Mouse (Mus musculus) left cerebral cortex, adult 18-20 months (tissue): ENCODE results near the gene Lactbl1. TPM values are rescaled to one million over a fixed set of nuclear protein-coding genes. Genes with fewer than 3 reads are reported as not detected.

ENCODE experiments used
- DNase-seq, 2 experiments: peaks; one replicate each; pipeline ENCODE4 v3.0.0; 2021 to 2022; ENCODE audit warnings: low spot score in 2 of 2, mixed read lengths in 1 of 2
- long read RNA-seq, 2 experiments: library from polyadenylated mRNA; stranded (forward); transcript quantifications; one replicate each; pipeline ENCODE4 v2.0.0; 2021
- total RNA-seq, 2 experiments: library from RNA; stranded (reverse); gene quantifications; 2 replicates each; pipeline ENCODE4 v1.2.3; 2021

Lactbl1 gene
- total RNA-seq = not detected
- long read RNA-seq, experiment 1 = 0 reads
- long read RNA-seq, experiment 2 = 0 reads

DNA sequence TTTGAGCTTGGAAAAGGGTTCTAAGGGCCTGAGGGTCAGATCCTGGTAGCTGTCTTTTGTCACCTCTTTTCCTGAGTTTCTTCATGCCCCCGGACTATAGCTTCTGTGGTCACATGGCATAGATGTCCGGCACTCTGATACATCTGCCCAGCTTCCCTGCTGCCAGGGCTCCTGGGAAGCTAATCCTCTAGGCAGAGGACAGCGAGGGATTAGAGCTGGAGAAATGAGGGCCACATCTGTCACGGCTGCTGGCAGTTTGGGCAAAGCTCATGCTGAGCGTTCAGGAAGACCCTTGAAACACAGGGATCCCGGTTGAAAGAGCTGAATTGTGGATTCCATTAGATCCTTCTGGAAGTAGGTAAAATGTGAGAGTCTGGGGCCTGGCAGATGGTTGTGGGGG, at the start of gene Lactbl1:
Gene Lactbl1, plus strand, starts transcription at position 234 of the 400 bp plus-strand sequence.
- no peak for DNase-seq

DNA sequence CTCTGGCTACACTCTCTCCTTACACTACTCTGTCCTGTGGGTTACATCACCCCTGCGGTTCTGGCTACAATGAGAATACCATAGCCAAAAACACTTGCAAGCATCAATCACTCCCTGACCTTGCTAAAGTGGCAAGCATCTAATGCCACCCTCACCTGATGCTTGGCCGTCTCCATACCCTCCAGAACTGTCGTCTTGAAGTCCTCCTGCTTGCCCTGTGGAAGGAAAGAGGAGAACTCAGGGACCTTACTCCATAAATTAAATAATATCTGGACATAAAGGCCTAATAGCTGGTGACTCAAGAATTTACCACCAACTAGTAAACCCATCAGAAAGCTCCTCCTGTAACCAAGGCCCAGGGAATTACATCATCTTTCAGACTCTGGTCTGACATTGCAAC, 40.5 kb upstream of the Lactbl1 start:
- no peak for DNase-seq

DNA sequence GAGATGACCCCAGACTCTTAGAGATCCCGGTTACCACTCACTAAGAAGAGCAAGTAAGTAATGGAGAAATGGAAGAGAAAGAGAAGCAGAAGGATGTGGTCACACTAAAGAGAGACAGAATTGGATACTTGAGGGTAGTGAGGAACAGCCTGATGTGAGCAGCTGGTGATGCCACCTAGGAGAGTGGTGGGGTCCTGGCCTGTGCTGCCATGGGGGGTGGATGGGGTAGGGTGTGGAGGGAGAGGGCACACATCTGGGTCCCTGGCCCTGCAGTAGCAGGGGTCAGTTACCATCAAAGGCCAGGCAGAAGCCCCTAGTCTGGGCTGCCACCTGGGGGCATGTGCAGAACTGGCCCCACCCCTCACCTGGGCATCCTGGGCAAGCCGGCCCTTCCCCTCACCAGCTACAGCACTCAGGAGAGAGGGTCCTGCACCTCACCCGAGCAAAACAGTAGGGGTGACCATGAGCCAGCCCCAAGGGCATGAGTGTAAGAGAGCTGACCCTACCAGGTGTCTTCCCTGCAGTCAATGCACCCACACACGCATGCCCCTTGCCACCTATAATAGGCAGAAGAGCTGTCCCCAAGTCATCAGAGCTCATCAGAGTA, 35.1 kb upstream of the Lactbl1 start:
- no peak for DNase-seq

DNA sequence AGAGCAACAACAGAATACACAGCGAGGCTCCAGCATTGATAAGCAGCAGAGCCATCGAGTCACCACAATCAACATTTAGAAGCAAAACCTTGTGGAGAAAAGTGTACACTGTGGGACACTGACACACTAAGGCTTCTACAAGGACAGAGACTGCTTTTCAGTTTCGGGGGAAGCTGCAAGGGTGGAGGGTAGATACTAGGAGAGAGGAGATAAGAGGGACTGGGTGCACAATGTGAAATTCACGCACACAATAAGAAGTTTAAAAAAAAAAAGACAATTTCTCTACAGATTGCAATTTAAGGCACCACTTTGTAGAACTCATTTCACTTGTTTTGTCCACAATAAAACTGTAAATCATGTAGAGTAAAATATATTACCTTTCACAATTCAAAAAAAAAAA, 34.4 kb upstream of the Lactbl1 start:
- no peak for DNase-seq

DNA sequence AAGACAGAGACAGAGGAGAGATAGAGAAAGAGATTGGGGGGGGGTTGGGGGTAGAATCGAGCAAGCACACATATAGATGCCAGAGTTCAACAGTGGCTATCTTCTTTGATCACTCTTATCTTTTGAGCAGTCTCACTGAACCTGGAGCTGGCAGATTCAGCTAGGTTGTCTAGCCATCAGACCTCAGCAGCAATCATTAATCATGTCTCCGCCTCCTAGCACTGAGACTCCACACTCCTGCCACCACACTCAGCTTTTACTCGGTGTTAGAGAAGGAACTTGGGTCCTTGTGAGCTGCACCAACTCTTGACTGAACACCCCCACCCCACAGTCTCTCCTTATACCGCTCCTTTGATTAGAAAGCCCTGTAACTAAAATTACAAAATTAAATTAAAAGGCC, 30.3 kb upstream of the Lactbl1 start:
- DNase-seq = no peak

DNA sequence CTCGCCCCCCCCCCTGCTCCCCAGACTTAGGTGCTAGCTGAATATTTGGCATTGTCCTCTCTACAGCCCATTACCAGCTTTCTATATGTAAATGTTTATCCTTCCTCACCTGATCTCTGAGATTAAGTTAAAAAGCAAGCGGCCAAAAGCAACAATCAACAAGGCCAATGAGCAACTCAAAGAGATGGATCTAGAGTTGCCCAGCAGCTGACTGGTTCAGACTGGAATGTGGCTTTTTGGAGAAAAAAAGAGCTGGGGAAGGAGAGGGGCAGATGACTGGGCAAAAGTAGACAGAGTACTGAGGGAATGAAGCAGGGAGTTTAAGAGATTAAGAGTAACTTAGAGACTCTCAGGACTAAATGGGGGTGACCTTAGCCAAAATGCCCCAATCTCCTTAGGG, 28.4 kb upstream of the Lactbl1 start:
- DNase-seq = no peak

DNA sequence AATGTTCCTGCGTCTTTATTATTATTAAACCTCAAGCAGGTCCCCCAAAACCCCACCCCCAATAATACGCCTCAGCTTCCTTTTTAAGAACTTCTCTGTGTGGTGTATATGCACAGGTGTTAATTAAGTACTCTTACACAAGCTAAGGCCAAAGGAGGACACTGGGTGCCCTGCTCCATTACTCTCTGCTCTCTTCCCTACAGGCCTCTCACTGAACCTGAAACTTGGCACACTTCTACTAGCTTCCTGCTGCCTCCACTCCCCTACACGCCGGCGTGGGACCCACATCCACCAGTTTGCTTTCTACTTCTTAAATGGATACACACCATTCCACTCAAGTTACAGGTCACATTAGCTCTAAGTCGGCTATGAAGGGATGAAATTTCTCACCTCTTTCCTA, 27.2 kb upstream of the Lactbl1 start:
- DNase-seq = no peak

DNA sequence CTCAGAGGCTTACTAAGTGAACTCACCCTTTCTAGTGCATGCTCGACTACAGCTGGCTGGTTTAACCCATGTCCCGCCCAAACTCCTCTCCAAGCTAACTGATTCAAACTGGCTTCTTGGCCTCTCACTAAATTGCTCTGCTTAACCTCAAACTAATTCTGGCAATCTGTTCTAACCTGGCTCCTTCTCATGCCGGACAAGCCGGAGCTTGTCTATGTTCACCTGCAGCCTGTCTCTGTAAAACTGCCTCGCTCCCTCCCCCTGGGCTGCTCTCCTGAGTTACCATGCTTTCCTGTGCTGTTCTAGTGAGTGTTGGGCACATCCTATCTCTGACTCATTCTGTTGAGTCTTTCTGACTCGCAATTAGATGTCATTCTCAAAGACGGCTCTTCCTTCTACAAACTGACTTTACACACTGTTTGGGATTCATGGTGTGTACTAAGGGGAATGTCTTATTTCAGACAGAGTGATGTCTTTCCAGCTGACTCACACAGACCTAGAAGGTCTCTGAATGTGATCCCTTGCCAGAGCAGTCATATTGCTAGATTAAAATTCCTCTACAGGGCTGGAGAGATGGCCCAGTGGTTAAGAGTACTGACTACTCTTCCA, 24.0 kb upstream of the Lactbl1 start:
- DNase-seq = no peak

DNA sequence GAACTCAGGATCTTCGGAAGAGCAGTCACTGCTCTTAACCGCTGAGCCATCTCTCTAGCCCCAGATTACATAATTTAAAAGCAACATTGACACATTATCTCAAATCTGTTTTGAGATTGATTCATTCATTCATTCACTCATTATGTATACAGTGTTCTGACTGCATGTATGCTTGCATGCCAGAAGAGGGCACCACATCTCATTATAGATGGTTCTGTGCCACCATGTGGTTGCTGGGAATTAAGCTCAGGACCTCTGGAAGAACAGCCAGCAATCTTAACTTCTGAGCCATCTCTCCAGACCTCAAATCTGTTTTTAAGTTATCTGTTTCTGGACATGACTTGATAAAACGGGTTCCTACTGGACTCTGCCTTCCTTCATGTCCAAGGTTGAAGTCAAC, 22.6 kb upstream of the Lactbl1 start:
- DNase-seq = no peak

DNA sequence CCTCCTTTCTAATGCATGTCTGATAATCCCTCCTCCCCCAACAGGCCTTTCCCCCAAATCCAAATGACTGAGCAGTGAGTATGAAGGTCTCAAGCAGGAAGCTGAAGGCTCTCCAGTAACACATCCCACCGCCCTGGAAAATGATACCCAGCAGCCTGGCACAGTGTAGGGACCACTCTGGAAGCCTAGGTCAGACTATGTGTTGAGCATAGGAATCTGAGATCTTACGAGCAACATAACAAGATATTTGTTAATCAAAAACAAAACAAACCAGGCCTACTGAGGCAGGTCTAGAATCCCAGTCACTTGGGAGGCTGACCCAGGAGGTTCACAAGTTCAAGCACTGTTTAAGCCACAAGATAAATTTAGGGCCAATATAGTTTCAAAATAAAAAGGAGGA, 21.9 kb upstream of the Lactbl1 start:
- no peak for DNase-seq

DNA sequence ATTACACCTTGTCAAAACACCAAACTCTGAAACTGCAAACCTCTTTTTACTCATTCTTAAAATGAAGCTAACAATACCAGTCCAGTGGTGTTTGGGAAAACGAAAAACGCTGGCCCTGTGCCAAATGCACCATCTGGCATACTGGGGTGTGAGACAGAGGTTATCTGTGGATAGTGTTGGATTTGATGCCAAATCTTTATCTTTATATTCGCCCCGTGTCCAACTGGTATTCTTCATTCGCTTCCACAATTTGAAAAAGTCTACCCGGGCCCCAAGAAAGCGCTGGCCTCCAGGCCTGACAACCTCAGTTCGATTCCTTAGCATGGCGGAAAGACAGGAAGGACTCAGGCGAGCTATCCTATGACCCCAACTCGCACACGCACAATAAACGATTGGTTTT, 20.9 kb upstream of the Lactbl1 start:
- peak; percentile 43 to 54 for DNase-seq

DNA sequence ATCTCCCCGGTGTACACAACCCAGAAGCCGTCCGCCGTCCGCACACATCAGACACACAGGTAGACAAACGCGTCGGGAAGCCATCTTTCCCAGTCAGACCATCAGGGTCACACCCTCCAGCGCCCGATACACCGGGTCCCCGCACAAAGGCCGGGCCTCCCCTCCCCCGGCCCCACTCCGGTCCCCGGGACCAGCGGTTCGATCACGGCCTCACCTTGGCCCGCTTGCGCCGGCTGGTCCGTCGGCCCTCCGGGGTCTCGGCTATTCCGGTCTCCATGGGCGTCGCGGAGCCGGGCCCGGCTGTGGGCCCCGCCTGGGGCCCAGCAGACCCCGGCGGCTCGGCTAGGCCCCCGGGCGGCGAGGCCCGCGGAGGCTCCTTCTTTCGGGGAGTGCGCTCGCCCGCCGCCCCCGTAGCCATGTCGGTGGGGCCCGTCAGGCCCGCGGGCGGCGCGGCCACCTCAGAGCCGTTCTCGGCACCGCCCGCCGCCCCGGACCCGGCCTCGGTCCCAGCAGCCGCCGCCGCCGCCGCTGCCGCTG, 20.3 kb upstream of the Lactbl1 start:
- peak; percentile 16 to 18 for DNase-seq

DNA sequence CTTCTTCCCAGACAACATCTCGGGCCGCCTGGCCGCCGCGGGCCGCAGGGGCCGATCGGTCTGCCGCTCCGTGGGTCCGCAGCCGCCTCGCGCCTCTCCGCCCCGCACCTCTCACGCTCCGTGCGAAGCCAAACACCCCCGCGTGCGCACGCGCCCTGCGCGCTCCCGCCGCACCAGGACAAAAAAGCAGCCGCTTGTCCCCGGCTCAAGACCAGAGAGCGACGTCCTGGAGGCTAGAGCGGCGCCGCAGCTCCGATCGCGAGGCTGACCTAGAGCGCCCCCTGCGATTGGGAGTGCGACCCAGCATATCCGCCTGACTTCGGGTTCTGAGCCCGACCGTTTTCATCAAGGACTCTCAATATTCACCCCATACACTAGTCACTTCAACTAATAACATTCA, 19.9 kb upstream of the Lactbl1 start, which contains the start of gene Kdm1a:
Gene Kdm1a, minus strand, starts transcription at position 156 of the 400 bp plus-strand sequence.
- peak; percentile 96 to 97 for DNase-seq

DNA sequence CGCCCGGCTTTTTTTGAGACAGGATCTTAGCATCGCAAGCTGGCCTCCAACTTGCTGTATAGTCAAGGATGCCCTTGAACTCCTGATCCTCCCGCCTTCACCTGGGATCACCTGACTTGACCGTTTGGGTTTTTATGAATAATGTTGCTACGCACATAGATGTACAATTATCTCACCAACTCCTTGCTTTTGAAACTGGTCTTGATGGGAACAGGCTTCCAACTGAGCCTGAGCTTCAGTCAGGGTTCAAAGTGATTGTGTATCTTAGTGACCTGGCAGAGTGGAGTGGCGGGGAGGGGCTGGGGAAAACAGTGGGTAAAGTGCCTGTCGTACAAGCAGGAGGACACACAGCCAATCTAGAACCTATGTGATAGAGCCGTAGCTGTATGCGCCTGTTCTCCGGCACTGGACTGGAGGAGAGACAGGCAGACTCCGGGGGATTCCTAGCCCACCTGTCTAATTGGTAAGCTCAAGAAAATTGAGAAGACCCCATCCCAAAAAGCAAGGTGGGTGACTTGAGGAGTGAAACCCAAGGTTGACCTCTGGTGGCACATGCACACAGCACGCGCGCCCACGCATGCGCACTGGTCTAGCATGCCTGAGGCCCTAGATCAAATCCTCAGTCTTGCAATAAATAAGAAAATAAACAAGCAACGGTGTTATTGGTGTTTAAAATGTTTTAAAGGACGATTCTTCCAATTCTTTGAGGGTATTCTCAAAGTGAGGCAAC, 16.5 kb upstream of the Lactbl1 start:
- DNase-seq = no peak

DNA sequence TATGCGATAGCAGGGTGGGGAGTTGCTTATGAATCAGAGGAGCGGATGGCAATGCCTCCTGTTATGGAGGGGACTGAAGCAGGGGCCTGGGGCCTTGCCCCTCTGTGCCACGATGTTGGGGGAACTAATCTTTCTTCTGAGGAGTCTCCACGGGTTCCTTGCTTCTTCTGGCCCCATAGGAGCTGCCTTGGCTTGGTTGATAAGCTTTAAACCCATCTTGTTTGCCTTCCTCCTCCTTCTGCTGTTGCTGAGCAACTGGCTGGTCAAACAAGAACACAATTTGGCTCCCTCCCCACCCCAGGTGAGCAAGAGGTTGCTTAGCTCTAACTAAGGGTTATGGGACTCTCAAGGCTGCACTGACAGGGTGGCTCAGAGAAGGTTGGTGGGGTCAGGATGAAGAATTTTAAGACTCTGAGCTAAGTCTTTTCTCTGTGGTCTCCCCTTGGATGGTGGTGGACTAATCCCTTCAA, 12.0 kb upstream of the Lactbl1 start, which contains the start of gene Tex46:
Gene Tex46, plus strand, starts transcription at position 51 of the 470 bp plus-strand sequence.
- DNase-seq = no peak

DNA sequence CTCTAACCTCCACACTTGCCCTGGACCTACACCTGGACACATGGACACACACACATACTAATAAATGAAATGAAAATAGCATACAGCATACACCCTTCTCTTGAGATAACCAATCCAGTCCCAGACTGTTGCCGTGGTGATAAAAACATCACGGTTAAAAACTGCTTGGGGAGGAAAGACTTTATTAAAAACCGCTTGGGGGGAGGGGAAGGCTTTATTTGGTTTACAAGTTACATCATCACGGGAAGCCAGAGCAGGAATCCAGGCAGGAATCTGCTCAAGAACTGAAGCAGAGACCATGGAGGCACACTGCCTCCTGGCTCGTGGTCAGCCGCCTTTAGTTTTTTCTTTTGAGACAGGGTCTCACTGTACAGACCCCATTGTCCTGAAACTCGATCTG, 8.8 kb upstream of the Lactbl1 start:
- DNase-seq = no peak

DNA sequence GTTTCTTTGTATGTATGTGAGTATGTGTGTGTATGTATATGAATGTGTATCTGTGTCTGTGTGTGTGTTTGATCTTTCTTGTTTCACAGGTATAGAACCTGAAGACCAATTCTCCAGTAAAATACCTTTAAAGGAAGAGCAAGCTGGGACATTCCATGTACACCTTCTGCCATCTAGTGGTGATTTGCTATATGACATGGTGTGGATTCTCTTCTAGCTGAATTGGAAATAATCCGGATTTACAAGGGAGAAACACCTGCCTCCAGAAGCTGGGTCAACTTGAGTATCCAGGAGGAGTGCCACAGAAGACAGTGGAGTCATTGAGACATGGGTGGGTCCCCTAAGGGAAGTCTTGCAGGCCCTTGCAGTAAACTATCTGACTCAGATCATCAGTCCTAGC, 1.1 kb upstream of the Lactbl1 start:
- DNase-seq = peak; percentile 27 to 69

DNA sequence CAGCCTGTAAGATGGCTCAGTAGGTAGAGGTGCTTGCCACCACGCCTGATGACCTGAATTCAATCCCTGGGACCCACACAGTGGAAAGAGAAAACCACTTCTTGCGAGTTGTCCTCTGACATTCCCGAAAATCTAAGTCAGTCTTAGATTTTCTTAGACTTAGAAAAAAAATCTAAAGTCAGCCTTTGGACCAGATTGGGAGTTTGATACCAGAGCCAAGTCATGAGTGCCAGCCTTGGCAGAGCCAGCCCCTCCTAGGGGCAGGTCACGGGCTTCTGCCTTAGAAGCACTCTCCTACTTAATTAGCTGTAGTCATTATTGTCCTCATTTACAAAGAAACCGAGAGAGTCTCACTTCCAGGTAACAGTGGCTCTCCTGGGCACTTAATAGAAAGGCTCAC, 465 bp upstream of the Lactbl1 start:
- no peak for DNase-seq

DNA sequence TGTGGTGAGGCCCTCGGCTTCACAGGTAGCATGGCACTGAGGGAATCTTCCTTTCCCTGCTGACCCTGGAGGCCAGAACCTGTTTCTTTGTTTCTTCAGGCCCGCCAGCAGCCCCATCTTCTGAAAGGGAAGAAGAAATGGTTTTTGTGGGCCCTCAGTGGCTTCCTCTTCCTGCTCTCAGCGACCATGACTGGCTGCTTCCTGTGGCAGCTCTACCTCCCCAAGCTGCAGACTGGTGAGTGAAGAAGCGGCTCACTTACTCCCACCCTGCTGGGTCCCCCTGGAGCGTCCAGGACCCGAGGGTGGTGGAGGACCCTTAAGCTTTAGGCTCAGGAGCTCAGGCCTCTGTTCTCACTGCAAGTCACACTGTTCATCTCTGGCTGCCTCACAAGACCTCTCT, 4.2 kb downstream of the Lactbl1 start:
- no peak for DNase-seq

DNA sequence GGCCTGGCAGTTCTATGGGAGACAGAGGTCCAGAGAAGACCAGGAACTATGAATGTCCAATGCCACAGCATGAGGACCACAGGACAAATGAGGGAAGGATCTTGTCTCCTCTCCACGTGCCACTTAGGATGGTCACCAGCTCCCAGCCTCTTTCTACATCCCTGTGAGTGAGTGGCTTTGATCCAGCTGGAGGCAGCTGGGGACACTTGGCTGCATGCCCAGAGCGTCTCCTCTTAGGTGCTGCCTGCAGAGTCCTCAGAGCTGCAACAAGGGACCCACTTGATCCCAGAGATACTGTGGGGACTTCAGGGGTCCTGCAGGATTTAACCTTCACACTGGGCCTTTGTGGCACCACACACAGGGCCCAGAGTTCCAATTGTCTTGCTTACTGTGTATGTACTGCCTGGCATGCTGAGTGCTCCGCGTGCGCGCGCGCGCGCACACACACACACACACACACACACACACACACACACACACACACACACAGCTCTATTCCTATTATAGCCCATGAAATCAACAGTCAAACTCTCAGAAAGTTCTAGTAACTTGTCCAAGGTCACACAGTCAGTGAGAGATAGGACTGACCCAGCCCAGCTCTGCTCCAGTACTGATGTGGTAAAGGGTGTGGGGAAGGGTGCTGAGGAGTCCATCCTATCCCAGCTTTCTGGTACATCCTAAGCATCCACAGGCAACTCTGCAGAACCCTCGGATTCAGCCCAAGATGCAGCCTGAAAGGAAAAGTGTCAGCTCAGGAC, 9.0 kb downstream of the Lactbl1 start:
- peak in 1 of 2 experiments; percentile 24 for DNase-seq

DNA sequence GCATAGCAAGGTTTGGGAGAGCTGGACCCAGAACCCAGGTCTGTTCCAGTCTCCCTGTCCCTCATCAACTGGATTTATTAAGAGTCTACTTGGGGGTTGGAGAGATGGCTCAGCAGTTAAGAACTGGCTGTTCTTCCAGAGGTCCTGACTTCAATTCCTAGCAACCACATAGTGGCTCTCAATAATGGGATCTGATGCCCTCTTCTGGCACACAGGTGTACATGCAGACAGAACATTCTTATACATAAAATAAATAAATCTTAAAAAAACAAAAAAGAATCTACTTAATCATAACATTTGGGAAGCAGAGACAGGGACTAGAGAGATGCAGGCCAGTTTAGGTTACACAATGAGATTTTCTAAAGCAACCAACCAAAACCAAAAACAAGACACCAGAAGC, 13.6 kb downstream of the Lactbl1 start:
- no peak for DNase-seq
